Mouse (Mus musculus) kidney, adult 2 months (tissue): ENCODE results near the gene Fam222a. TPM values are rescaled to one million over a fixed set of nuclear protein-coding genes. Genes with fewer than 3 reads are reported as not detected.

Source experiments
- DNase-seq: peaks from one replicate; pipeline ENCODE4 v3.0.0; 2021
- H3K27ac ChIP-seq: fragments of 200-500 bp; 2 replicates; pipeline ENCODE4 v1.5.1; 2012; ENCODE audit warnings: low read depth, low read length, control low read depth, inconsistent platforms; ENCODE audit not compliant: insufficient read depth
- H3K27me3 ChIP-seq: fragments of 200-500 bp; replicated peaks from 2 replicates; pipeline ENCODE4 v1.6.1; 2012; ENCODE audit warnings: mild to moderate bottlenecking, moderate library complexity, low read length, inconsistent platforms; ENCODE audit not compliant: control insufficient read depth, insufficient read depth
- H3K36me3 ChIP-seq: fragments of 200-500 bp; 2 replicates; pipeline ENCODE4 v1.6.1; 2012; ENCODE audit warnings: mild to moderate bottlenecking, moderate library complexity, low read length, inconsistent platforms; ENCODE audit not compliant: control insufficient read depth, insufficient read depth
- H3K4me1 ChIP-seq: fragments of 200-500 bp; 2 replicates; pipeline ENCODE4 v1.6.1; 2011; ENCODE audit warnings: low read length; ENCODE audit not compliant: control insufficient read depth, insufficient read depth
- H3K4me3 ChIP-seq: fragments of 200-500 bp; 2 replicates; pipeline ENCODE4 v1.5.1; 2011; ENCODE audit warnings: mild to moderate bottlenecking, low read depth, low read length, control low read depth; ENCODE audit not compliant: insufficient read depth
- CTCF ChIP-seq: fragments of 200-500 bp; conservative IDR thresholded peaks from 2 replicates; pipeline ENCODE4 v1.5.1; 2011; ENCODE audit warnings: low read depth, mild to moderate bottlenecking, control low read depth, low read length, moderate library complexity, mixed read lengths; ENCODE audit not compliant: insufficient read depth, insufficient read length
- POLR2A ChIP-seq: fragments of 200-500 bp; IDR thresholded peaks from one replicate; pipeline ENCODE4 v1.6.1; 2011; ENCODE audit warnings: low read depth, low read length, control low read depth
- WGBS: fragments of 180-500 bp; shearing (Covaris S2); methylation state at CpG from one replicate; pipeline ENCODE4 v1.1.7; 2018; 5-methylcytosine and 5-hydroxymethylcytosine counted together
- polyA plus RNA-seq: library from polyadenylated mRNA; depleted of rRNA; stranded (reverse); fragments of >200 nt; gene quantifications from 2 replicates; pipeline ENCODE4 v1.2.3, GENCODE M21; 2012

Gene Fam222a
- polyA plus RNA-seq, 1 experiment: 4.9 TPM

- 25% methylated on average over 10 of the region's 10 CpGs for WGBS
- Histone ChIP-seq H3K4me1 (peaks cover 36% of the 10 kb centered on the region), H3K36me3 (no peaks in the 10 kb centered on the region), H3K4me3 (no peak overlapping the region), H3K27me3 (no peaks in the 10 kb centered on the region), H3K27ac (peak overlapping the region; percentile 48)
- TF ChIP-seq CTCF: no peak
- TF ChIP-seq POLR2A: no peak
- peak; percentile 56 for DNase-seq
These were observed 28.8 kb downstream of the Fam222a start for GRCm38 (mm10) chr5:114596604-114597003.

- no peak overlapping the region for H3K4me3 ChIP-seq
- no peak for DNase-seq
- H3K27ac ChIP-seq: peak overlapping the region; percentile 48; the same call in 1 of the 2 replicates
- no peaks in the 10 kb centered on the region for H3K36me3 ChIP-seq
- H3K4me1 ChIP-seq: peaks cover 36% of the 10 kb centered on the region
- 21% methylated on average over 8 of the region's 8 CpGs for WGBS
- H3K27me3 ChIP-seq: no peaks in the 10 kb centered on the region
- TF ChIP-seq POLR2A: no peak
- TF ChIP-seq CTCF: no peak
These were observed 29.4 kb downstream of the Fam222a start for GRCm38 (mm10) chr5:114597222-114597621.

DNA sequence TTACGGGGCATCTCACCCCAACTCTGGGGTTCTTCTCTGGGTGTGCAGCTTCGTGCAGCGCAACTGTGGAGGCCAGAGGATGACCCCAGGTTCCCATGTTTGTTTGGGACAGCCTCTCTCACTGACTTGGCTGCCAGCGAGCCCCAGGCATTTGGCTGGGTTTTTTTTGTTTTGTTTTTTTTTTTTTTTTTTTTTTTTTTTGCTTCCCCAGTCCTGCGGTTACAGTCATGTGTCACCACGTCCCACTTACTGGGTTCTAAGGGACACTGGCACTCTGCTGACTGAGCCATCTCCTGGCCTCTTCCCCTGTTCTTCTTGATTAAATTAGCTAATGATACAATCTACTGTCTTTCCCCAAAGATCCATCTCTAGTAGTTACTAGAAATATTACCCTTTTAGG lies 29.8 kb downstream of the Fam222a start:
- peak overlapping the region; percentile 1; the same call in 1 of the 2 replicates for H3K27ac ChIP-seq
- peaks cover 36% of the 10 kb centered on the region for H3K4me1 ChIP-seq
- DNase-seq: no peak
- H3K27me3 ChIP-seq: no peaks in the 10 kb centered on the region
- TF ChIP-seq CTCF: no peak
- no peak for TF ChIP-seq POLR2A
- WGBS: 23% methylated on average over 6 of the region's 6 CpGs
- H3K4me3 ChIP-seq: no peak overlapping the region
- no peaks in the 10 kb centered on the region for H3K36me3 ChIP-seq

GRCm38 (mm10) chr5:114602012-114602411 lies 34.2 kb downstream of the Fam222a start:
- DNase-seq: no peak
- H3K4me3 ChIP-seq: no peak overlapping the region
- H3K27ac ChIP-seq: no peak overlapping the region
- H3K36me3 ChIP-seq: no peaks in the 10 kb centered on the region
- 84% methylated on average over 8 of the region's 8 CpGs for WGBS
- no peaks in the 10 kb centered on the region for H3K27me3 ChIP-seq
- TF ChIP-seq POLR2A: no peak
- no peak for TF ChIP-seq CTCF
- peaks cover 6% of the 10 kb centered on the region; the same call in 1 of the 2 replicates for H3K4me1 ChIP-seq

GRCm38 (mm10) chr5:114603975-114604374 lies 36.2 kb downstream of the Fam222a start:
- no peaks in the 10 kb centered on the region for H3K27me3 ChIP-seq
- peaks cover 7% of the 10 kb centered on the region; the same call in 1 of the 2 replicates for H3K4me1 ChIP-seq
- H3K4me3 ChIP-seq: no peak overlapping the region
- 83% methylated on average over 5 of the region's 5 CpGs for WGBS
- no peak for DNase-seq
- H3K36me3 ChIP-seq: no peaks in the 10 kb centered on the region
- TF ChIP-seq POLR2A: no peak
- peak; percentile 24 for TF ChIP-seq CTCF
- no peak overlapping the region for H3K27ac ChIP-seq

GRCm38 (mm10) chr5:114604781-114605290 lies 37.0 kb downstream of the Fam222a start:
- Histone ChIP-seq H3K36me3 (no peaks in the 10 kb centered on the region), H3K27me3 (no peaks in the 10 kb centered on the region), H3K27ac (no peak overlapping the region), H3K4me3 (no peak overlapping the region), H3K4me1 (peaks cover 7% of the 10 kb centered on the region; the same call in 1 of the 2 replicates)
- no peak for DNase-seq
- 20% methylated on average over 11 of the region's 11 CpGs for WGBS
- TF ChIP-seq CTCF (peak; percentile 56), POLR2A (no peak)

DNA sequence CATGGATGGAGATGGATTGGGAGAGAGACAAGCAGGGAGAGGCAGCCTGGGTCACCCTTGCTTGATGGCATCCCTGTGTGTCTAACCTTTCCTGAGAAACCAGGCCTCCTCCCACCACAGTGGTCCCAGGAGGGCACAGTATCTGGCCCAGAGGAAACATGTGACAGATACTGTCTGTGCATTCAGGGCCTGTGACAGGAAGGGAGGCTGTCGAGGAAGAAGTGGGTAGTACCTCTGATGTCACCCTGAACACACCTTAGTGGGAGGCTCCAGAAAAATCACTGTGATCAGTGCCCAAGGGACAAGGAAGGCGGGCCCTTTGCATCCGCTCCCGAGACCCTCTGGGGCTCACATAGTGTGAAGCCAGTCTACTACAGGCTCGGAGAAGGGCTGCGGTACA lies 38.2 kb downstream of the Fam222a start:
- no peak for DNase-seq
- Histone ChIP-seq H3K27ac (no peak overlapping the region), H3K27me3 (no peaks in the 10 kb centered on the region), H3K36me3 (no peaks in the 10 kb centered on the region), H3K4me1 (peaks cover 7% of the 10 kb centered on the region; the same call in 1 of the 2 replicates), H3K4me3 (no peak overlapping the region)
- 82% methylated on average over 6 of the region's 6 CpGs for WGBS
- no peak for TF ChIP-seq CTCF
- no peak for TF ChIP-seq POLR2A
